Mouse (Mus musculus): ENCODE measurements around the gene Hbp1.

- no peak for TF ChIP-seq GATA1 (IDR thresholded peaks at IDR 0.05; ENCODE audit: low read length)
- TF ChIP-seq TAL1 (IDR thresholded peaks at IDR 0.05; ENCODE audit: low read length), result no peak
Observed at GRCm38 (mm10) chr12:31950659-31951031, 310 bp upstream of the Hbp1 start.

Data from erythroblast, embryonic 14.5 days (primary cell).